8 mouse cellular contexts compared by ENCODE assay signal in genomic region chr2:11534826-11535225, GRCm38 (mm10). TPM values are rescaled to one million over a fixed set of nuclear protein-coding genes. Genes with fewer than 3 reads are reported as not detected.
DNase-seq lines count a peak whose midpoint lies in the region; ATAC-seq and TF ChIP-seq lines count a peak whose summit lies in the region.

No protein-coding gene starts in this region.

- peak overlapping the region; percentile 84 for H3K4me2 ChIP-seq in kidney, embryonic 14.5 days (replicated peaks; ENCODE audit: low read depth, low read length)

- peak overlapping the region; percentile 64 for H3K4me3 ChIP-seq in heart, embryonic 10.5 days
- H3K4me3 ChIP-seq in kidney, embryonic 14.5 days (ENCODE audit: low read length): peak overlapping the region; percentile 45
- H3K4me3 ChIP-seq in testis, adult 2 months (ENCODE audit: control insufficient read depth, low read depth, low read length): peak overlapping the region; percentile 28

- peak overlapping the region; percentile 84 for H3K27ac ChIP-seq in heart, embryonic 10.5 days
- H3K27ac ChIP-seq in kidney, embryonic 14.5 days (ENCODE audit: low read depth, low read length): no peak overlapping the region
- 0 out of 2 replicates have a peak overlapping the region, but pooled peaks have one; percentile 68 for H3K27ac ChIP-seq in testis, adult 2 months (ENCODE audit: control insufficient read depth, insufficient read depth, low read depth, low read length)

- H3K27me3 ChIP-seq in heart, embryonic 10.5 days (ENCODE audit: insufficient read depth, poor library complexity, severe bottlenecking): no peaks in the 10 kb centered on the region
- no peaks in the 10 kb centered on the region for H3K27me3 ChIP-seq in kidney, embryonic 14.5 days (ENCODE audit: control insufficient read depth, insufficient read depth, low read length)
- no peaks in the 10 kb centered on the region for H3K27me3 ChIP-seq in testis, adult 2 months (ENCODE audit: control insufficient read depth, insufficient read depth, low read length)

- 15% methylated on average over 10 of the region's 10 CpGs for WGBS in heart, embryonic 10.5 days
- 24% methylated on average over 10 of the region's 10 CpGs for WGBS in kidney, embryonic 14.5 days

- H3K9me3 ChIP-seq in heart, embryonic 10.5 days: no peaks in the 10 kb centered on the region
- H3K9me3 ChIP-seq in kidney, embryonic 14.5 days (ENCODE audit: control insufficient read depth, low read length): no peaks in the 10 kb centered on the region

- H3K9ac ChIP-seq in kidney, embryonic 14.5 days (ENCODE audit: low read depth, low read length): peak overlapping the region; percentile 40; the same call in 1 of the 2 replicates

- DNase-seq in adrenal gland, postnatal 10 days: peak; percentile 63
- DNase-seq in adrenal gland, adult 8-10 months: no peak
- DNase-seq in adipocyte (ENCODE audit: low spot score): peak; percentile 48
- DNase-seq in heart, embryonic 10.5 days (ENCODE audit: low spot score): no peak
- peak; percentile 49 to 69 for DNase-seq in lung, postnatal 4 days
- no peak for DNase-seq in right cerebral cortex, postnatal 10 days (ENCODE audit: low spot score in 2 of 2)

- no peak for TF ChIP-seq CTCF in testis, adult 2 months (IDR thresholded peaks at IDR 0.05; ENCODE audit: control insufficient read depth, insufficient read depth, insufficient replicate concordance, low read depth, low read length)

- peaks cover 14% of the 10 kb centered on the region for H3K4me1 ChIP-seq in heart, embryonic 10.5 days
- H3K4me1 ChIP-seq in kidney, embryonic 14.5 days (ENCODE audit: control insufficient read depth, insufficient read depth, low read length): peaks cover 4% of the 10 kb centered on the region
- peaks cover 4% of the 10 kb centered on the region for H3K4me1 ChIP-seq in testis, adult 2 months (ENCODE audit: control insufficient read depth, insufficient read depth, low read length)

- TF ChIP-seq POLR2A in testis, adult 2 months (IDR thresholded peaks at IDR 0.05; ENCODE audit: control insufficient read depth, low read depth, low read length): no peak

- H3K36me3 ChIP-seq in heart, embryonic 10.5 days: no peaks in the 10 kb centered on the region
- H3K36me3 ChIP-seq in kidney, embryonic 14.5 days (ENCODE audit: control insufficient read depth, insufficient read depth, low read length): no peaks in the 10 kb centered on the region
- no peaks in the 10 kb centered on the region for H3K36me3 ChIP-seq in testis, adult 2 months (ENCODE audit: control insufficient read depth, insufficient read depth, low read length)

- ATAC-seq in kidney, embryonic 14.5 days (ENCODE audit: low FRiP score, low TSS enrichment): no peak

RNA-seq across cellular contexts. Expression of gene Pfkfb3, which starts 19.1 kb away (rescaled TPM):
- total RNA-seq in adrenal gland, postnatal 10 days (2021): 100 to 1,000 TPM; 107 to 116 TPM
- total RNA-seq in adrenal gland, adult 8-10 months (2022): 100 to 1,000 TPM in 1 of 4 experiments, 10 to 100 TPM in 3; 62.7 to 118 (median 75.9) TPM
- polyA plus RNA-seq in heart, embryonic 10.5 days (2016; fragmentation: Nextera tagmentation; extraction: Ambion mirVana): 12.7 and 20.5 TPM in 2 replicates
- 10.5 and 11.2 TPM in 2 replicates for polyA plus RNA-seq in kidney, embryonic 14.5 days (2014; fragmentation: Nextera tagmentation; extraction: Ambion mirVana)
- polyA plus RNA-seq in testis, adult 2 months (2012; rRNA removed): 43.5 and 45.7 TPM in 2 replicates

Comparison
In these comparisons a context has a peak if more than half of its experiments do, and no peak if none do; other contexts are left out.
1. DNase-seq: peak in adrenal gland, postnatal 10 days (single experiment), adipocyte (single experiment) and lung, postnatal 4 days (2 of 2); none in adrenal gland, adult 8-10 months (single experiment), heart, embryonic 10.5 days (single experiment) and right cerebral cortex, postnatal 10 days (0 of 2).
2. Peak in every context shown above with its lines, with median percentiles within 50 percentile points of each other: H3K4me3 ChIP-seq.